Mouse (Mus musculus) ES-Bruce4 (cell line): ENCODE measurements around the gene Slc9a9. TPM values are rescaled to one million over a fixed set of nuclear protein-coding genes. Genes with fewer than 3 reads are reported as not detected.

Experiments used
- H3K27ac ChIP-seq: 2 replicates; pipeline ENCODE4 v1.5.1; 2012; ENCODE audit warnings: low read length, inconsistent platforms; ENCODE audit not compliant: insufficient read depth
- H3K27me3 ChIP-seq: 2 replicates; pipeline ENCODE4 v1.6.1; 2012; ENCODE audit warnings: mild to moderate bottlenecking, low read length, inconsistent platforms; ENCODE audit not compliant: control insufficient read depth, poor library complexity, insufficient read depth, severe bottlenecking
- H3K36me3 ChIP-seq: 2 replicates; pipeline ENCODE4 v1.6.1; 2012; ENCODE audit warnings: inconsistent platforms, mild to moderate bottlenecking, low read length, moderate library complexity; ENCODE audit not compliant: control insufficient read depth, poor library complexity, insufficient read depth, severe bottlenecking
- H3K4me1 ChIP-seq: one replicate; pipeline ENCODE4 v1.8.1; 2011; ENCODE audit warnings: low read length; ENCODE audit not compliant: control insufficient read depth, insufficient read depth
- H3K4me3 ChIP-seq: 2 replicates; pipeline ENCODE4 v1.5.1; 2011; ENCODE audit warnings: low read depth, mild to moderate bottlenecking, low read length
- H3K9ac ChIP-seq: 2 replicates; pipeline ENCODE4 v1.6.1; 2012; ENCODE audit warnings: low read depth, mild to moderate bottlenecking, inconsistent platforms; ENCODE audit not compliant: poor library complexity, severe bottlenecking
- H3K9me3 ChIP-seq: replicated peaks from 2 replicates; pipeline ENCODE4 v1.6.1; 2012; ENCODE audit warnings: mild to moderate bottlenecking, low read length, inconsistent platforms; ENCODE audit not compliant: control insufficient read depth, poor library complexity, insufficient read depth, severe bottlenecking
- CTCF ChIP-seq: IDR thresholded peaks from one replicate; pipeline ENCODE4 v1.8.1; 2011; ENCODE audit warnings: low read depth, low read length
- EP300 ChIP-seq: IDR thresholded peaks from 2 replicates; pipeline ENCODE4 v1.6.1; 2011; ENCODE audit warnings: low read depth, low read length; ENCODE audit not compliant: insufficient read depth
- POLR2A ChIP-seq: IDR thresholded peaks from one replicate; pipeline ENCODE4 v1.8.1; 2011; ENCODE audit warnings: low read length; ENCODE audit not compliant: insufficient read depth
- polyA plus RNA-seq: library from polyadenylated mRNA; stranded (reverse); fragments of >200 nt; gene quantifications from 2 replicates; pipeline ENCODE4 v1.2.4, GENCODE M21; 2011; ENCODE audit warnings: low read depth; ENCODE audit not compliant: missing spikeins, insufficient read depth, insufficient read length

Gene Slc9a9
- polyA plus RNA-seq, 1 experiment, result not detected

GRCm38 (mm10) chr9:94678021-94678655 lies 8.4 kb downstream of the Slc9a9 start:
- no peaks in the 10 kb centered on the region; the same call in 1 of the 2 replicates for H3K9me3 ChIP-seq
- no peaks in the 10 kb centered on the region for H3K4me1 ChIP-seq
- H3K27me3 ChIP-seq, result no peaks in the 10 kb centered on the region; the same call in none of the 2 replicates
- no peak overlapping the region for H3K4me3 ChIP-seq
- H3K9ac ChIP-seq, result no peak overlapping the region
- TF ChIP-seq EP300 (no peak), POLR2A (no peak), CTCF (no peak)
- H3K27ac ChIP-seq, result no peak overlapping the region
- no peaks in the 10 kb centered on the region for H3K36me3 ChIP-seq

- Histone ChIP-seq H3K27ac (no peak overlapping the region), H3K36me3 (no peaks in the 10 kb centered on the region), H3K27me3 (no peaks in the 10 kb centered on the region; the same call in none of the 2 replicates), H3K9ac (no peak overlapping the region), H3K9me3 (no peaks in the 10 kb centered on the region; the same call in 1 of the 2 replicates), H3K4me3 (no peak overlapping the region), H3K4me1 (no peaks in the 10 kb centered on the region)
- TF ChIP-seq POLR2A (no peak), CTCF (no peak), EP300 (no peak)
These were observed 10.9 kb downstream of the Slc9a9 start for GRCm38 (mm10) chr9:94680468-94681094.

GRCm38 (mm10) chr9:94681095-94681487 lies 11.4 kb downstream of the Slc9a9 start:
- H3K36me3 ChIP-seq, result no peaks in the 10 kb centered on the region
- H3K4me3 ChIP-seq, result no peak overlapping the region
- H3K4me1 ChIP-seq, result no peaks in the 10 kb centered on the region
- no peak overlapping the region for H3K27ac ChIP-seq
- H3K27me3 ChIP-seq, result no peaks in the 10 kb centered on the region; the same call in none of the 2 replicates
- H3K9me3 ChIP-seq, result no peaks in the 10 kb centered on the region; the same call in 1 of the 2 replicates
- H3K9ac ChIP-seq, result no peak overlapping the region
- no peak for TF ChIP-seq EP300
- TF ChIP-seq POLR2A, result no peak
- TF ChIP-seq CTCF, result no peak

- no peak overlapping the region for H3K4me3 ChIP-seq
- H3K27me3 ChIP-seq, result no peaks in the 10 kb centered on the region; the same call in none of the 2 replicates
- no peaks in the 10 kb centered on the region for H3K4me1 ChIP-seq
- H3K36me3 ChIP-seq, result no peaks in the 10 kb centered on the region
- no peak overlapping the region for H3K27ac ChIP-seq
- H3K9ac ChIP-seq, result no peak overlapping the region
- no peaks in the 10 kb centered on the region; the same call in 1 of the 2 replicates for H3K9me3 ChIP-seq
- TF ChIP-seq POLR2A (no peak), EP300 (no peak)
These were observed 12.6 kb downstream of the Slc9a9 start for GRCm38 (mm10) chr9:94682260-94682659.

- H3K36me3 ChIP-seq, result no peaks in the 10 kb centered on the region
- no peak overlapping the region for H3K27ac ChIP-seq
These were observed 15.9 kb downstream of the Slc9a9 start for GRCm38 (mm10) chr9:94685640-94686039.

GRCm38 (mm10) chr9:94686380-94686779 lies 16.7 kb downstream of the Slc9a9 start:
- Histone ChIP-seq H3K27me3 (no peaks in the 10 kb centered on the region), H3K9ac (no peak overlapping the region), H3K9me3 (no peaks in the 10 kb centered on the region; the same call in 1 of the 2 replicates), H3K36me3 (no peaks in the 10 kb centered on the region), H3K4me3 (no peak overlapping the region), H3K27ac (no peak overlapping the region), H3K4me1 (no peaks in the 10 kb centered on the region)
- no peak for TF ChIP-seq EP300
- no peak for TF ChIP-seq CTCF
- no peak for TF ChIP-seq POLR2A

More at GRCm38 (mm10) chr9:94685640-94686039, 15.9 kb downstream of the Slc9a9 start:
- Histone ChIP-seq H3K9me3 (no peaks in the 10 kb centered on the region; the same call in 1 of the 2 replicates), H3K27me3 (no peaks in the 10 kb centered on the region), H3K4me1 (no peaks in the 10 kb centered on the region), H3K4me3 (no peak overlapping the region), H3K9ac (no peak overlapping the region)
- TF ChIP-seq CTCF (no peak), EP300 (no peak), POLR2A (no peak)
